Mouse (Mus musculus) embryo, embryonic 11.5 days (tissue): ENCODE data around the gene Ckm.

Experiments used
- DNase-seq: peaks from one replicate; pipeline ENCODE4 v3.0.0-alpha.2; 2012; ENCODE audit warnings: low read depth, low spot score

The Ckm gene

GRCm38 (mm10) chr7:19466602-19467145 lies 62.1 kb downstream of the Ckm start:
- no peak for DNase-seq

GRCm38 (mm10) chr7:19467638-19468037 lies 63.1 kb downstream of the Ckm start:
- no peak for DNase-seq

- DNase-seq, result no peak
Observed at GRCm38 (mm10) chr7:19468279-19468678, 63.7 kb downstream of the Ckm start.

- no peak for DNase-seq
Observed at GRCm38 (mm10) chr7:19469404-19469803, 64.8 kb downstream of the Ckm start.

GRCm38 (mm10) chr7:19470308-19470707 lies 65.7 kb downstream of the Ckm start:
- no peak for DNase-seq

- no peak for DNase-seq
Observed at GRCm38 (mm10) chr7:19472403-19472802, 67.8 kb downstream of the Ckm start.
